Mouse (Mus musculus): ENCODE measurements around the gene Ebf3.

GRCm38 (mm10) chr7:137316926-137317658, 2.8 kb upstream of the Ebf3 start:
- no peak for TF ChIP-seq CTCF (IDR thresholded peaks at IDR 0.05; ENCODE audit: control insufficient read depth, insufficient read depth, low read length)
- TF ChIP-seq POLR2A (IDR thresholded peaks at IDR 0.05; ENCODE audit: borderline replicate concordance, control insufficient read depth, low read depth, low read length), result no peak

Measured in bone marrow, adult 2 months (tissue).